Mouse (Mus musculus) erythroblast, embryonic 14.5 days (primary cell): ENCODE data around the gene Wfdc2. TPM values are rescaled to one million over a fixed set of nuclear protein-coding genes. Genes with fewer than 3 reads are reported as not detected.

ENCODE experiments used
- H3K27me3 ChIP-seq: 2 replicates; pipeline ENCODE4 v1.6.1; 2012; ENCODE audit warnings: inconsistent platforms; ENCODE audit not compliant: control insufficient read depth
- H3K36me3 ChIP-seq: 2 replicates; pipeline ENCODE4 v1.6.1; 2012; ENCODE audit warnings: mild to moderate bottlenecking, inconsistent platforms; ENCODE audit not compliant: control insufficient read depth
- H3K4me1 ChIP-seq: 2 replicates; pipeline ENCODE4 v1.6.1; 2012; ENCODE audit warnings: inconsistent platforms; ENCODE audit not compliant: control insufficient read depth
- H3K4me3 ChIP-seq: replicated peaks from 2 replicates; pipeline ENCODE3; 2012; ENCODE audit warnings: moderate library complexity, mild to moderate bottlenecking, inconsistent platforms
- H3K9me3 ChIP-seq: 2 replicates; pipeline ENCODE4 v1.6.1; 2012; ENCODE audit warnings: low read length, inconsistent platforms, mixed read lengths; ENCODE audit not compliant: control insufficient read depth
- GATA1 ChIP-seq: IDR thresholded peaks from 2 replicates; pipeline ENCODE4 v1.6.1; 2012; ENCODE audit warnings: low read length, inconsistent platforms, mixed read lengths
- TAL1 ChIP-seq: IDR thresholded peaks from 3 replicates; pipeline ENCODE4 v1.6.1; 2012; ENCODE audit warnings: low read length, inconsistent platforms, mixed read lengths
- polyA plus RNA-seq: library from polyadenylated mRNA; stranded (reverse); fragments of >175 nt; gene quantifications from 2 replicates; pipeline ENCODE4 v1.2.3, GENCODE M21; 2012

Gene Wfdc2
- polyA plus RNA-seq = not detected in 2 replicates

- no peak within 1 kb of the TSS for H3K4me3 ChIP-seq
Measured at GRCm38 (mm10) chr2:164562391-164563188, at the start of gene Wfdc2. Gene Wfdc2, plus strand, starts transcription at chr2:164562413.

GRCm38 (mm10) chr2:164513389-164513788 lies 48.8 kb upstream of the Wfdc2 start:
- Histone ChIP-seq H3K27me3 (no peaks in the 10 kb centered on the region), H3K9me3 (no peaks in the 10 kb centered on the region), H3K4me3 (no peak overlapping the region), H3K4me1 (peaks cover 12% of the 10 kb centered on the region), H3K36me3 (peaks cover 5% of the 10 kb centered on the region)
- TF ChIP-seq GATA1 (no peak), TAL1 (no peak)

More at GRCm38 (mm10) chr2:164562391-164563188, at the start of gene Wfdc2:
- Histone ChIP-seq H3K9me3 (no peaks in the 10 kb centered on the region), H3K4me1 (no peaks in the 10 kb centered on the region), H3K27me3 (peaks cover 37% of the 10 kb centered on the region), H3K36me3 (no peaks in the 10 kb centered on the region)
- no peak for TF ChIP-seq TAL1
- TF ChIP-seq GATA1 = no peak

GRCm38 (mm10) chr2:164514916-164515315 lies 47.3 kb upstream of the Wfdc2 start:
- Histone ChIP-seq H3K9me3 (no peaks in the 10 kb centered on the region), H3K4me3 (no peak overlapping the region), H3K27me3 (no peaks in the 10 kb centered on the region), H3K4me1 (peaks cover 12% of the 10 kb centered on the region), H3K36me3 (no peaks in the 10 kb centered on the region)
- no peak for TF ChIP-seq TAL1
- TF ChIP-seq GATA1 = no peak

DNA sequence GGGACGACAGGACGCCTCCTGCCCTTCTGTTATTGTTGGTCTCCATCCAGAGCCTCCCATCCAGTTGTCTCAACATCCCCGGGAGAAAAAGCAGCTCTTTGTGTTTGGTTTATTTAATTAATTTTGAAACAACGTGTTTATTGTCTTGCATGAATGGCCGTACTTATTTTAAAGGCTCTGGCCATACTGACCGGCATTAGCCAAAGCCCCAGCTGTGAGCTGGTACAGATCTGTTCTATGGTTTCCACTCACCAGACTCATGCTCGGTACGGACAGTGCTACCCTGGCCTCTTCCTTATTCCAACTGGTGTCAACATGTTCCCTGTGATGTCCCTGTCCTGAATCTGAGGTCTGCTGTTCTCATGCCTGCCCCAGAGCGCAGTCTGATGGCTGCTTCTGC lies 46.3 kb upstream of the Wfdc2 start:
- Histone ChIP-seq H3K4me3 (no peak overlapping the region), H3K36me3 (no peaks in the 10 kb centered on the region), H3K27me3 (peaks cover 3% of the 10 kb centered on the region), H3K9me3 (no peaks in the 10 kb centered on the region), H3K4me1 (peaks cover 12% of the 10 kb centered on the region)
- no peak for TF ChIP-seq TAL1
- TF ChIP-seq GATA1 = no peak

GRCm38 (mm10) chr2:164516592-164516991 lies 45.6 kb upstream of the Wfdc2 start:
- Histone ChIP-seq H3K4me3 (no peak overlapping the region), H3K9me3 (no peaks in the 10 kb centered on the region), H3K4me1 (peaks cover 12% of the 10 kb centered on the region), H3K27me3 (peaks cover 7% of the 10 kb centered on the region), H3K36me3 (no peaks in the 10 kb centered on the region)
- TF ChIP-seq GATA1 = no peak
- TF ChIP-seq TAL1 = no peak

DNA sequence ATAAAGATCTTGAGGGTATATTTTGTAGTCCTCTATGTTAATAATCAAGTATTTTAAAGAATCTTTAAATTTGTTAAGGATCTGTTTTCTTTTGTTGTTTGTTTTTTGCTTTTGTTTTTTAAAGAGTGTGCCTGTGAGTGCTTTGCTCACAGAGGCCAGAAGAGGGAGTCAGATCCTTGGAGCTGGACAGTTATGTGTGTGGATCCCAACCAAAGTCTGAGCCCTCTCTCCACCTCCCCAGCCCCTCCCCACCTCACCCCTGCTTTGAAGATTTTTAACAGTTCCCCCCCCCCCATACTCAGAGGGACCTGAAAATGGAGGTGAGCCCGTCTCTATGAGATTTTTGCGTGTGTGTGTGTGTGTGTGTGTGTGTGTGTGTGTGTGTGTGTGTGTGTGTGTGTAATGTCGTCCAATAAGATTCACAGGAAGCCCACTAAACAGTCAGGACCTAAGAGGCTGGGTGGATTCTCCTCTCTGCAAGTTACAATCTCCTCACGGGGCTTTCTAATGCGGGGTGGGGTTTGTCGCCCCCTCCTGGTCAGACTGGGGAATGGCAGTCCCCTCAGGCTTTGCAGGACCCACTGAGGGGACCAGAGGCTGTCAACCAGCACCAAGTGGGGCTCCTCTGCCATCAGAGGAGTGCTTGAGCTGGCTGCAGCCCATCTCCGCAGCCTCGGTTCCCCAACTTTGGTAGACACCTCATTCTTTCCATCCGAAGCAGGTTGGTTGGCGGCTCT lies 44.6 kb upstream of the Wfdc2 start:
- TF ChIP-seq TAL1 (no peak), GATA1 (no peak)
- peaks cover 6% of the 10 kb centered on the region for H3K4me1 ChIP-seq
- H3K27me3 ChIP-seq = peaks cover 16% of the 10 kb centered on the region
- no peaks in the 10 kb centered on the region for H3K36me3 ChIP-seq
- no peaks in the 10 kb centered on the region for H3K9me3 ChIP-seq
- no peak overlapping the region for H3K4me3 ChIP-seq

DNA sequence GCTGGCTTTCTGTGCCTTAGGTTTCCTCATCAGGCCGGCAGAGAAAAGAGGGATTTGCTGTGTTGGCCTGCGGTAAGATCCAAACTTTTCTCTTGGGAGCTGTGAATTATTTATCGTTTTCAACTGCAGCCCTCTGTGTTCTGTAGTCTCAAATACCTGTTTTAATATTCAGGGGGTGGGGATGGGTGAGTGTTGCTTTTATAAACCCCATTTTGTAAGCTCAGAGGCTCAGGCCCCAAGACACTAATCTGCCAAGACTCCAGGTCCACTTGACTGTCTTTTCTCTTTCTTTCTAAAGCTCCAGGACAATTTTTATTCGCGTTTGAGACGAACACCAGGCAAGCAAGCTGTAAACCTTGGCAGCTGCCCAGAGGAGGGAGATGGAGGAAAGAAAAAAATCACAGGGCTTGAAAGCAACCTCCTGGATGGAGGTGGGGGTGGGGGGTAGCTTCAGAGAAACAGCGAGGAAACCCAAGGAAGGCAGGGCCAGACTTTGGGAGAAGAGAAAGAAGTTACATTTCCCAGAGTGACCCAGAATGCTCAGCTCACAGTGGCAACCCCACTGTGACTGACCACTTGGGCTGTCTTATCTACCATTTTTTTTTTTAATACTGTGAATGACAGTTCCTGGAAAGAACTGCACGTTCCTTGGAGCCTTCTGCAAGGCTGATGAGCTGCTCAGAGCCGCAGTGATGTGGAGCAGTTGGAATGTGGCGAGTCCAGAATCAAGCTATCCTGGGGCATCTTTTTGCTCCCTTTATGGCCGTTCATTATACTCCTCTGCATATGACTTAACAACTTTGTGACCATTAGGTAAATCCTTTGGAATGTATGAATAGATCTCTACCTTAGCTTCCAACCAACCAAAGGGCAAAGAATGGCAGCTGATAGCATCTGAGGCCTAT lies 43.7 kb upstream of the Wfdc2 start:
- TF ChIP-seq GATA1 (no peak), TAL1 (no peak)
- Histone ChIP-seq H3K4me3 (no peak overlapping the region), H3K36me3 (no peaks in the 10 kb centered on the region), H3K9me3 (no peaks in the 10 kb centered on the region), H3K27me3 (peaks cover 20% of the 10 kb centered on the region), H3K4me1 (no peaks in the 10 kb centered on the region)

GRCm38 (mm10) chr2:164519171-164519526 lies 43.1 kb upstream of the Wfdc2 start:
- no peaks in the 10 kb centered on the region for H3K4me1 ChIP-seq
- H3K4me3 ChIP-seq = no peak overlapping the region
- TF ChIP-seq TAL1 (no peak), GATA1 (no peak)
- H3K36me3 ChIP-seq = no peaks in the 10 kb centered on the region
- peaks cover 22% of the 10 kb centered on the region for H3K27me3 ChIP-seq
- H3K9me3 ChIP-seq = no peaks in the 10 kb centered on the region
